Mouse (Mus musculus) ES-Bruce4 (cell line): ENCODE measurements around the gene Iffo2.

Source experiments
- CTCF ChIP-seq: IDR thresholded peaks from one replicate; pipeline ENCODE4 v1.8.1; 2011; ENCODE audit warnings: low read depth, low read length
- EP300 ChIP-seq: IDR thresholded peaks from 2 replicates; pipeline ENCODE4 v1.6.1; 2011; ENCODE audit warnings: low read depth, low read length; ENCODE audit not compliant: insufficient read depth
- POLR2A ChIP-seq: IDR thresholded peaks from one replicate; pipeline ENCODE4 v1.8.1; 2011; ENCODE audit warnings: low read length; ENCODE audit not compliant: insufficient read depth

- TF ChIP-seq CTCF: no peak
- TF ChIP-seq EP300: no peak
- TF ChIP-seq POLR2A: no peak
Measured at GRCm38 (mm10) chr4:139579466-139579865, 49.1 kb downstream of the Iffo2 start.
